Mouse (Mus musculus) lung, embryonic 16.5 days (tissue): ENCODE measurements around the gene Numbl. TPM values are rescaled to one million over a fixed set of nuclear protein-coding genes. Genes with fewer than 3 reads are reported as not detected.
A peak's percentile ranks its signal among the peaks of the same experiment; 100 is the strongest.

ENCODE experiments used
- ATAC-seq: fragments of 200-750 bp; cut with Nextera tagmentation; 2 replicates; pipeline ENCODE4 v1.8.0; 2017; ENCODE audit warnings: low read depth, mild to moderate bottlenecking, moderate library complexity
- H3K27ac ChIP-seq: fragments of 300-500 bp; sonication (generic); 2 replicates; pipeline ENCODE4 v1.5.1; 2014; ENCODE audit warnings: mild to moderate bottlenecking, control low read depth, low read length
- H3K27me3 ChIP-seq: fragments of 300-500 bp; sonication (generic); 2 replicates; pipeline ENCODE4 v1.6.1; 2014; ENCODE audit warnings: low read depth, low read length, mixed read lengths; ENCODE audit not compliant: control insufficient read depth, insufficient read depth
- H3K36me3 ChIP-seq: fragments of 300-500 bp; sonication (generic); 2 replicates; pipeline ENCODE4 v1.6.1; 2014; ENCODE audit warnings: low read length; ENCODE audit not compliant: control insufficient read depth, insufficient read depth
- H3K4me1 ChIP-seq: fragments of 300-500 bp; sonication (generic); replicated peaks from 2 replicates; pipeline ENCODE4 v1.6.1; 2014; ENCODE audit warnings: low read length, mixed read lengths; ENCODE audit not compliant: control insufficient read depth, insufficient read depth
- H3K4me2 ChIP-seq: fragments of 300-500 bp; sonication (generic); 2 replicates; pipeline ENCODE4 v1.6.1; 2014; ENCODE audit warnings: low read depth, low read length, control low read depth
- H3K4me3 ChIP-seq: fragments of 300-500 bp; sonication (generic); 2 replicates; pipeline ENCODE4 v1.5.1; 2014; ENCODE audit warnings: mild to moderate bottlenecking, low read length, control low read depth
- H3K9ac ChIP-seq: fragments of 300-500 bp; sonication (generic); 2 replicates; pipeline ENCODE4 v1.6.1; 2014; ENCODE audit warnings: low read length, control low read depth
- H3K9me3 ChIP-seq: fragments of 300-500 bp; sonication (generic); 2 replicates; pipeline ENCODE4 v1.6.1; 2016; ENCODE audit warnings: low read length; ENCODE audit not compliant: control insufficient read depth
- WGBS: fragments of 180-500 bp; shearing (Covaris S2); extraction: QIAGEN DNeasy Blood & Tissue Kit; methylation state at CpG from one replicate; pipeline ENCODE4 v1.1.7; 2014; 5-methylcytosine and 5-hydroxymethylcytosine counted together
- polyA plus RNA-seq: library from polyadenylated mRNA; unstranded; fragments of >200 nt; fragmentation: Nextera tagmentation; extraction: Ambion mirVana; gene quantifications from 2 replicates; pipeline ENCODE4 v1.2.1, GENCODE M21; 2015

Gene Numbl
- polyA plus RNA-seq, 1 experiment from 2014 or later: 14.9 TPM

DNA sequence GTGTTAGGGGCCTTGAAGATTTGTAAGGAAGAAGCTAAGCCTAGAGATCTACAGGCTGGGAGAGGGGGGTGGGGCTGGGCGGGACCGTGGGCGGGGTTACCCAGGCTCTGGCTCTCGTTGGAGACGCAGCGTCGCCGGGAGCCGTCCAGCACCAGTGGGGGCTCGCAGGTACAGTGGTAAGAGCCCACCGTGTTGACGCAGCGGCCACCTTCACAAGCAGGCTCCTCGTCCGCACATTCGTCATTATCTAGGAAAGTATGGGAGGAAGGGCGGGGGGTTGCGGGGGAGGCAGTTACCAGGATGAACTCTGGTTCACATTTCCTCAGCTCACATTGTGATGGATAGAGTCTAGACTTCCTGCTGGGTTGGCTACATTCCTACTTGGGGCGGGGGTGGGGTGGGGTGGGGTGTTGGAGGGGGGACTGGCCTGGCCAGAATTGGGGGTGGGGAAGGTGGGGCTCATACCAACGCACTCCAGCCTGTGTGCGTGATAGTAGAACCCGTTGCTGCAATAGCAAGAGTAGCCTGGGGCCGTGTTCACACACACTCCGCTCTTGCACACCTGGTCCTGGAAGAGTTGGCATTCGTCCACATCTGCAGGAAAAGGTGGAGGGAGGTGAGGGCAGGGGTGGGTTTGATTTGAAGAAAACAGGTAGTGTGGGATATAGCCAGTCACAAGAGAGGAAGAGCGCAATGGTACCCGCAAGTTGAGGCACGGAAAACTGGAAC, 50.8 kb downstream of the Numbl start:
- ATAC-seq: peak; percentile 72
- peaks cover 1% of the 10 kb centered on the region; the same call in 1 of the 2 replicates for H3K9me3 ChIP-seq
- H3K27ac ChIP-seq: peak overlapping the region; percentile 77
- peak overlapping the region; percentile 47 for H3K4me3 ChIP-seq
- H3K4me1 ChIP-seq: peaks cover 20% of the 10 kb centered on the region
- no peaks in the 10 kb centered on the region for H3K27me3 ChIP-seq
- peak overlapping the region; percentile 31; the same call in 1 of the 2 replicates for H3K9ac ChIP-seq
- H3K36me3 ChIP-seq: peaks cover 14% of the 10 kb centered on the region
- peak overlapping the region; percentile 60 for H3K4me2 ChIP-seq
- WGBS: 11% methylated on average over 28 of the region's 28 CpGs

DNA sequence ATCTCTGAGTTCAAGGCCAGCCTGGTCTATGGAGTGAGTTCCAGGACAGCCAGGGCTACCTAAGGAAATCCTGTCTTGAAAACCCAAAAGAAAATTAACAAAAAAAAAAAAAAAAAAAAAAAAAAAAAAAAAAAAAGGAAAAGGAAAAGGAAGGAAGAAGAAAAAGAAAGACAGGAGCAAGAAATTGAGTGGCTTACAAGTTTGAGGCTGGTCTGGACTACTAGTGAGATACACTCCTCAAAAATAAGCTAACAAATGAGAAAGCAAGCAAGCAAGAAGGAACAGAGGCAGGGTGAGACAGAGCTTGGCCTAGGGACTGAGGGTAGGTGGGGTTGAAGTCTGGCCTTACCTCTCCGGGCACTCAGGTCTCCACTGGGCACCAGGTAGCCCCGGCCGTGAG, 51.6 kb downstream of the Numbl start:
- 52% methylated on average over 3 of the region's 3 CpGs for WGBS
- H3K4me2 ChIP-seq: peak overlapping the region; percentile 59; the same call in 1 of the 2 replicates
- H3K27ac ChIP-seq: peak overlapping the region; percentile 83
- no peaks in the 10 kb centered on the region for H3K27me3 ChIP-seq
- peaks cover 20% of the 10 kb centered on the region for H3K4me1 ChIP-seq
- peak overlapping the region; percentile 37; the same call in 1 of the 2 replicates for H3K4me3 ChIP-seq
- peak overlapping the region; percentile 50; the same call in 1 of the 2 replicates for H3K9ac ChIP-seq
- H3K36me3 ChIP-seq: peaks cover 21% of the 10 kb centered on the region
- no peak for ATAC-seq
- peaks cover 8% of the 10 kb centered on the region for H3K9me3 ChIP-seq

DNA sequence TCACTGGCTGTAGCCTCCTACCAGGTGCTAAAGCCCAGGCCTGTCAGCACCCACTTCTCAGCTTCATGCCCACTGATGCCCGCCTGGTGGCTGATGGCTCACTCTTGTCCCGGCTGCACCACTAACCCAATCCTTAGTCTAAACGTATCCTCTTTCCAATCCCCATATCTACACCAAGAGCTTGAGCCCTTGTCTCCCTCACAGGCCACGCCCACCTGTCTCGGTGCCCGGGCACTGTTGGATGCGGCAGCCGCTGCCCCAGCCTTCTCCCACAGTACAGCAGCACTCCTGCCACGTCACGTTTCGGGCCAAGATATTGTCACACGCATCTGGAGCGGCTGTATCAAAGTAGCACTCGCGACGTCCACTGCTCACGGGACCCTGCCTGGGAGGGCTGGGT, 52.1 kb downstream of the Numbl start:
- peak; percentile 35 for ATAC-seq
- Histone ChIP-seq H3K4me1 (peaks cover 20% of the 10 kb centered on the region), H3K4me3 (peak overlapping the region; percentile 37), H3K9me3 (peaks cover 8% of the 10 kb centered on the region), H3K9ac (peak overlapping the region; percentile 50), H3K36me3 (peaks cover 21% of the 10 kb centered on the region), H3K27ac (peak overlapping the region; percentile 83), H3K27me3 (no peaks in the 10 kb centered on the region), H3K4me2 (peak overlapping the region; percentile 59)
- WGBS: 12% methylated on average over 17 of the region's 17 CpGs

DNA sequence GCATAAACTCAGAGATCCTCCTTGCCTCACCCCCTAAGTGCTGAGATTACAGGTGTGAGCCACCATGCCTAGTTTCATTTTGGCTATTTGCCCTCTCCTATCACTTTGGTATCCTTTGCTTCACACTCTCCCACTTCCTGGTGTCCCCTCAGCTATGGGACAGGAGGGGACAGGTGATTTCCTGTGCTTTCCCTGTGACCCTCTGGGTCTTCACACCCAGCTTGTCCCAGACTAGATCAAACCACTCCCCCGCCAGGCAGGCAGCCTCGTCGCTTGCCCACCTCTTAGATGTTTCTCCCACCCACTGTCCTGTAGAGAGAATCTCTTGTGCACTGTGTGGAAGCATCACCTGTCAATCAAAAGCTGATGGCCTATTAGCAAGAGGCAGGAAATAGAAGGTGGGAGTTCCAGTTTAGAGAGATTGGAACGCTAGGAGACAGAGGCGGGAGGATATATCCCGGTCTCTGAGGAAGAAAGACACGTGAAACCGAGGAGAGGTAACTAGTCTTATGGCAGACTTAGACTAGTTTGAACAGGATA, 52.8 kb downstream of the Numbl start:
- WGBS: 51% methylated on average over 8 of the region's 8 CpGs
- H3K27me3 ChIP-seq: no peaks in the 10 kb centered on the region
- H3K36me3 ChIP-seq: peaks cover 21% of the 10 kb centered on the region
- H3K4me2 ChIP-seq: peak overlapping the region; percentile 59; the same call in 1 of the 2 replicates
- 0 out of 2 replicates have a peak, but pooled peaks have one; percentile 2 for ATAC-seq
- peaks cover 20% of the 10 kb centered on the region for H3K4me1 ChIP-seq
- peaks cover 8% of the 10 kb centered on the region for H3K9me3 ChIP-seq
- H3K9ac ChIP-seq: no peak overlapping the region; the same call in 1 of the 2 replicates
- no peak overlapping the region for H3K4me3 ChIP-seq
- peak overlapping the region; percentile 83 for H3K27ac ChIP-seq

DNA sequence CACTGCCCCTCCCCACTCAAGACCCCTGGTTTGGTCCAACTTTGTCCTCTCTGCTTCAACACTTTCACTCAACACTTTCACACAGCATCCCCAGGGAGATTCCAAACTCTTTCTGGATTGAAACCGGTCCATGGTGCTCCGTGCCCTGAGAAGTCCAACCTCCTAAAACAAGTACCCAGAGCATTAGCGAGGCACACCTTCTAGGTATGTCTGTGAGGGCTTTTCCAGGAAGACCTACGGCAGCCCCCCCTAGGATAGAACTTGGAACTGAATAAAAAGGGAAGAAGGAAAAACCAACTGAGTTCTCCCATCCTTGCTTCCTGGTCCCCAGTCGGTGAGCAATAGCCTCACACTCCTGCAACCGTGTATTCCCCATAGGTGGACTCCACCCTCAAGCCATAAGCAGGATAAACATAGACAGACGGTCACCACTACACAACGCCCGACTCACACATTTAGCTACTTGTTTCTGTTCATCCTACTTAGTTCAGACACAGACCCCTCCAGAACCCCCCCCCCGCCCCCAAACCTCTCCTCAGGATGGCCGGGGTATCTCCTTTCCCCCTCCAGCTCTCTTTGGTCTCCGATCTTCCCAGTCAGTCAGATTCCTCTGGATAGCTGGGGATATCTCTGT, 53.5 kb downstream of the Numbl start:
- no peak overlapping the region for H3K27ac ChIP-seq
- H3K27me3 ChIP-seq: no peaks in the 10 kb centered on the region
- no peak overlapping the region for H3K4me3 ChIP-seq
- 83% methylated on average over 12 of the region's 12 CpGs for WGBS
- no peak overlapping the region for H3K9ac ChIP-seq
- no peak for ATAC-seq
- H3K4me2 ChIP-seq: no peak overlapping the region
- peaks cover 8% of the 10 kb centered on the region for H3K9me3 ChIP-seq
- H3K36me3 ChIP-seq: peaks cover 22% of the 10 kb centered on the region
- peaks cover 20% of the 10 kb centered on the region for H3K4me1 ChIP-seq

DNA sequence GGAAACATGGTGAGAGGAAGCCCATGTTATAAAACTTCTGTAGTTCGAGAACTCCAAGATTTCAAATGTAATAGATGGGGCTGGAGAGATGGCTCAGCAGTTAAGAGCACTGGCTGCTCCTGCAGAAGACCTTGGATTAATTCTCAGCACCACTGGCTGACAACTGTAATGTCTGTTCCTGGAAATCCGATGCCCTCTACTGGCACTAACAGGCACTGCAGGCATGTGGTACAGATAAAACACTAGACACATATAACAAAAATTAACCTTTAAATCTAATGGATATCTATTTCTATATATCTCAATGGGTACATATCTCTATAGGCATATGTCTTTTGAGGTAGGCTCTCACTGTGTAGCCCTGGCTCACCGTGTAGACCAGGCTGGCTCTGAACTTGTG, 56.2 kb downstream of the Numbl start:
- no peaks in the 10 kb centered on the region for H3K27me3 ChIP-seq
- H3K27ac ChIP-seq: no peak overlapping the region
- no peak overlapping the region for H3K9ac ChIP-seq
- peaks cover 29% of the 10 kb centered on the region for H3K36me3 ChIP-seq
- peaks cover 9% of the 10 kb centered on the region for H3K4me1 ChIP-seq
- 93% methylated on average over 3 of the region's 3 CpGs for WGBS
- no peak overlapping the region for H3K4me2 ChIP-seq
- peaks cover 8% of the 10 kb centered on the region for H3K9me3 ChIP-seq
- ATAC-seq: no peak
- H3K4me3 ChIP-seq: no peak overlapping the region

DNA sequence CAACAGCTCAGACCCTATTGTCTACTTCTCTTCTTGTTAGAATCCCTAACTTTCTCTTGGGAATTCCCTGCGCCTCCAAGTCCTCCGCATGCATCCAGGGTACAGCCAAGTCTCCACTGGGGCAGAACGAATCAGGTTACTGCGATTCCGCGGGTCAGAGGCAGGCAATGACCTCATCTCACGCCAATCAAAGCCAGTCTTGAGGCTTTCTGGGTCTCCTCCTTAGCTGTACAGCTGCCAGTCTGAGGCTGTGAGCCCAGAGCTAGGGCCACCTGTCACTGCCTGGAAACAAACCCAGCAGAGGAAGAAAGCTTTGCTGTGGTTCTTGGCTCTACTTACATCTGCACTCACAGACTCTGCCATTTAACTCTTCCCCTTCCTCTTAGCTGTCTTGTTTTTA, 57.7 kb downstream of the Numbl start:
- H3K4me2 ChIP-seq: no peak overlapping the region
- no peak overlapping the region for H3K27ac ChIP-seq
- ATAC-seq: 0 out of 2 replicates have a peak, but pooled peaks have one; percentile 26
- H3K27me3 ChIP-seq: no peaks in the 10 kb centered on the region
- H3K4me3 ChIP-seq: no peak overlapping the region
- H3K9ac ChIP-seq: no peak overlapping the region
- H3K4me1 ChIP-seq: no peaks in the 10 kb centered on the region; the same call in 1 of the 2 replicates
- 49% methylated on average over 7 of the region's 7 CpGs for WGBS
- H3K9me3 ChIP-seq: peaks cover 8% of the 10 kb centered on the region
- H3K36me3 ChIP-seq: peaks cover 31% of the 10 kb centered on the region

DNA sequence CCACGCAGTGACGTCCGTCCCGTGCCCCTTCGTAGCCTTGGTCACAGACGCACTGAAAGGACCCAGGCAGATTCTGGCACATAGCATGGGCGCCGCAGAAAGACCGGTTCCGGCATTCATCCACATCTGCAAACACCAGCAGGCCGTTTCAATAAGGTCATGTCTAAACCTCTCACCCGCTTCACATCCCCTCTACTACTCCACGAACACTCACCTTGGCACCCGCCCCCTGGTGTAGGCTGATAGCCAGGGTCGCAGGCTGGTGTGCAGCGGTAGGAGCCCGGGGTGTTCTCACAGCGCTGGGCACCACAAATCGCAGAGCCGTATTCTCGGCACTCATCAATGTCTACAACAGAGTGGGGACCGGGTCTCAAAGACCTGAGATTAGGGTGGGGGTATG, 61.2 kb downstream of the Numbl start:
- ATAC-seq: no peak
- WGBS: 85% methylated on average over 22 of the region's 22 CpGs
- H3K27me3 ChIP-seq: no peaks in the 10 kb centered on the region
- H3K36me3 ChIP-seq: peaks cover 24% of the 10 kb centered on the region
- peaks cover 2% of the 10 kb centered on the region for H3K9me3 ChIP-seq
- no peak overlapping the region for H3K4me2 ChIP-seq
- no peaks in the 10 kb centered on the region for H3K4me1 ChIP-seq
- no peak overlapping the region for H3K4me3 ChIP-seq
- no peak overlapping the region for H3K27ac ChIP-seq
- H3K9ac ChIP-seq: no peak overlapping the region

DNA sequence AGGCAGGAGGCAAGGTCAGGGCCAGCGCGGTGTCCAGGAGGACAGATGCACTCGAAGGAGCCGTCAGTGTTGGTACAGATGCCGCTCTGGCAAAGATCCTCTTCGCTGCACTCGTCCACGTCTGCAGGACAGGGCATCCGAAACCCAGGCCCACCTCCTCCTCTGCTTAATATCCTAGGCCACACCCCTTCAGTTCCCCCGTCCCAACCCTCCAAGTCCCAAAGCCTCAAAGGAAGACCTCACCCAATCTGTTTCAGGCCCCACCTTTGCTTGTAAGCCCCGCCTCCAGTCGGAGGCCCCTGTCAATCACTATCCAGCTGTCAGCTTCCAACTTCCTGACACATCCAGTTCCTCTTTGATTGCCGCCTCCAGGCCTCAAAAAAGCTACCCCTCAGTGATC, 64.1 kb downstream of the Numbl start:
- H3K27ac ChIP-seq: no peak overlapping the region
- H3K9me3 ChIP-seq: no peaks in the 10 kb centered on the region
- WGBS: 31% methylated on average over 13 of the region's 13 CpGs
- H3K4me3 ChIP-seq: no peak overlapping the region
- no peak overlapping the region for H3K9ac ChIP-seq
- H3K36me3 ChIP-seq: peaks cover 23% of the 10 kb centered on the region
- H3K27me3 ChIP-seq: peaks cover 7% of the 10 kb centered on the region
- peaks cover 13% of the 10 kb centered on the region for H3K4me1 ChIP-seq
- H3K4me2 ChIP-seq: no peak overlapping the region
- no peak for ATAC-seq
